Mouse (Mus musculus): ENCODE data around the gene Asz1.

The Asz1 gene

DNA sequence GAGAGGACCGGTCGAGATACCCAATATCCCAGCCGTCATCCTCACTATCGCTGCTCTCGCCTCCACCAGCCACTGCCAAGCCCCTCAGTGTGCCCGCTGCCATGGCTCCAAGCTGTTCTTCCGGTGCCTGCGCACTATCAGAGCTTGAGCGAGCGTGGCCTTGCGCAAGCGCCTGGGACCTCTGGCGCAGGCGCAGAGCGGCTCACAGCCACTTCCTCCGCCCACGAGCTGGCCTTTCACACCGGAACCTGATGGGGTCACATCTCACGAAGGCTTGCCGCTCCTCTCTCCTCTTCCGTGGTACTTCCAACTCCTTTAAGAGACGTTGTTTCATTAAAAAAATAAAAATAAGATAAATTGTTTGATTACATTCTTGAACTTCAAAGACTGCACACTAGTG is at the start of gene Asz1:
Gene Asz1, minus strand, starts transcription at position 128 of the 400 bp plus-strand sequence.
- in situ Hi-C loops (cut with MboI, MseI): no loop called here

DNA sequence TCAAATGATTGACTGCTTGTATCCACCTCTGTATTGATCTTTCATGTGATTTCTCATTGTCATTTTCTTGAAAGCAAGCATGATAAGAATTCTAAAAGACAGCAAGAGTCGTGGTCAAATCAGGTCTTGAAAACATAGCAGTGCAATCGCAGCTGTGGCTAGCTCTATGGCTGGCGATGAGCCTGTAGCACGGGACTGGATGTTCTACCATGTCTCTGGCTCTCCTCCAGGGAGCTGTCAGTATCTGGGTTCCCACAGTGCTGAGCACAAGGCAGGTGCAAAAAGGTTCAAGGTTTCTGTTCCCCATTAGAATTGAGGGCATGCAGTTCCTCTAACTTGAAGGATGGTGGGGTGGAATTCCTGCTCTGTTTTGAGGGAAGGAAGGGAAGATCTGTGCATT is 44.2 kb upstream of the Asz1 start:
- in situ Hi-C loops (cut with MboI, MseI): no loop called here

DNA sequence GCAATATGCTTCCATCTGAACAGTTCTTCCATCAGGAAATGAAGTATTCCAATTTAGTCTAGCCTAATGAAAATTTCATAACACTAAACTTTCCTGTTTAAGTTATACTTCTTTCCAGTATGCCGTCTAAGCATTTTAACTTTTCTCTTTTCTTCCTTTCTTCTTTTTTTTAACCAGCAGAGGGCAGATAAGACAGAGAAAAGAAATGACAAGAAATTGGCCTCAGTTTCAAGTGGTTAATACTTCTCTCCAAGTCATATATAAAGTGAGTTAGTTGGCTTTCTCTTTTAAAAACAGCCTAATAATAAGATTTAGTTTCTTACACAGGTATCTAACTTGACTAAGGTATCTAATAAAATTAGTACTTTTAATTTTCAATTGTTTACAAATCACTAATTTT is 26.4 kb upstream of the Asz1 start:
- in situ Hi-C loops (cut with MboI, MseI): no loop called here

DNA sequence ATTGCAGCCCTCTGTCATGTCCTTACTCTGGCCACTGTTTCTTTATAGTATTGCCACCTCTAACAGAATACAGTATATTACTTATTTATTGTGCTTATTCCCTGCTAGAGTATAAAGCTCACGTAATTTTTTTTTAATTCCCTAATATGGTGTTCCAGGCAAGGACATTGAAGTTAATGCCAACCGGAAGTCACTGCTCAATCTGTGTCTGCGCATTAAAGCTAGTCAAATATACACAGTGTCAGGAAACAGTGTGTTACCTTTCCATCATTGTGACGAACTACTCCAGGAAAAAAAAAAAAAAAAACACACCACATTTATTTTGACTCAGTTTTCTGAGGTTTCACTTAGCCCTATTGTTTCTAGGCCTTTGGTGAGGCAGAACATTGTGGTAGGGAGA is 19.2 kb upstream of the Asz1 start:
- in situ Hi-C loops (cut with MboI, MseI): no loop called here

DNA sequence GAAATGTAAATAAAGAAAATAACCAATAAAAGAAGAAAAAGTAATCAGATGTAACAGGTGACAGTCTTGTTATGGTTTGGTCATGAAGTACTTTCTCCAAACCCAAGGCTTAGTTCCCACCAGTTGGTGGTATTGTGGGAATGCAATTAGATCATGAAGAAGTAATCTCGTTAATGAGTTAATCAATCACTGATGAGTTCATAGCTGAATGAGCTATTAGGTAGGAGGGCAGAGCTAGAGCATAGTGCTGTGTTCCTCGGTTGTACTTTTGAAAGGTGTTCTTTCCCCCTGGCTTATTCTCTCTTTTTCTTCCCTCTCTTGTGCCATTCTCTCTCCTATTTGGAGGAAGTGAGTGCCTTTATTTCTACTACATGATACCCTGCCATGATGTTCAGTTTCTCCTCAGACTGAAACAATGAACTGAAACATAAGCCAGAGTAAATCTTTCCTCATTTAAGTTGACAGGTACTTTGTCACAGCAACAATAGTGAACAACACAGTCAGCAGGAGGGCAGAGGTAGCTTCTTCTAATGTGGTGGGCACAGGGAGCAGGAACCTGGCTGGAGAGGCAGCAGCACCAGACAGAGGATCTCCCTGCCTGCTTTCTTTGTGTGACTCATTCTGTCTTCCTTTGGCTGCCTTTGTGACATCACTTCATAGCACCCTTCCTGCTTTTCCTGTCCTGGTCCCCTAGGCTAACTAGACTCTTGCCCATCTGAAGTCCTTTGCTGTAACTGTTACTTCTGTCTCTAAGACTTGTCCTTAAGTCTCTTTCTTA is 18.5 kb upstream of the Asz1 start:
- in situ Hi-C loops (cut with MboI, MseI): no loop called here

DNA sequence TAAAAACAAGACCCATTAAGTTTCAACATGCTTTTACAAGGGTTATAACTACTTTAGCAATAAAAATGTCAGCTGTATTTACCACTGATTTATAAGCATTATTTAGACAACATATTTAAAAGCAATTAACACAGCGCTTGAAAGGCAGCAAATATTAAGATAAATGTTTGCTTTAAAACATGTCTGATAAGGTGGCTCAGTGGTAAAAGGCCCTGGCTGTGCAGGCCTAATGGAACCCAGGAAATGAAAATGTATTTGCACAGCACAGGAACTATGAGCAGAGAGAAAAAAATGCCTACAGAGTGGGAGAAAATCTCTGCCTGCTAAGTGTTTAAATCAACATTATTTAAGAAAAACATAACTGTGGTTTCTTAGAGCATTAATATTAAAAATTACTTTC is 12.0 kb downstream of the Asz1 start:
- in situ Hi-C loops (cut with MboI, MseI): no loop called here

DNA sequence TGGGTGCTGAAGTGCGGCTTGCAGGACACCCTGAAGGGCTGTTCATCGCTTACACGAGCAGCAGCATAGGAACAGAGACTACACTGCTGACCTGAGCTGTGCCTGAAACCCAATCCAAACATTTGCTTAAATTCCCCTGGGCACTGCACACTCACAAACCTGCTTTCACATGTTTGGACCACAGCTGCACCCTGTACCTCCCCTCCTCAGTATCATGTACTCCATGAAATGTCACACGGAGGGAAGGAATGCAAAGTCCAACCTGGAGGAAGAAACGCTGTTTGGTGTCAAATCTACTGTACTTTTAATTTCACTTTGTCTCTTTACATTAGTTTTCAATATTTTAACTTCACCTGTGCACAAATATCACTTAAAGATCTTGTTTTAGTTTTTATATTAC is 19.8 kb downstream of the Asz1 start:
- in situ Hi-C loops (cut with MboI, MseI): loop anchor here (10.0 kb wide), 1 partner anchor 286 kb away; no protein-coding TSS in a partner anchor

DNA sequence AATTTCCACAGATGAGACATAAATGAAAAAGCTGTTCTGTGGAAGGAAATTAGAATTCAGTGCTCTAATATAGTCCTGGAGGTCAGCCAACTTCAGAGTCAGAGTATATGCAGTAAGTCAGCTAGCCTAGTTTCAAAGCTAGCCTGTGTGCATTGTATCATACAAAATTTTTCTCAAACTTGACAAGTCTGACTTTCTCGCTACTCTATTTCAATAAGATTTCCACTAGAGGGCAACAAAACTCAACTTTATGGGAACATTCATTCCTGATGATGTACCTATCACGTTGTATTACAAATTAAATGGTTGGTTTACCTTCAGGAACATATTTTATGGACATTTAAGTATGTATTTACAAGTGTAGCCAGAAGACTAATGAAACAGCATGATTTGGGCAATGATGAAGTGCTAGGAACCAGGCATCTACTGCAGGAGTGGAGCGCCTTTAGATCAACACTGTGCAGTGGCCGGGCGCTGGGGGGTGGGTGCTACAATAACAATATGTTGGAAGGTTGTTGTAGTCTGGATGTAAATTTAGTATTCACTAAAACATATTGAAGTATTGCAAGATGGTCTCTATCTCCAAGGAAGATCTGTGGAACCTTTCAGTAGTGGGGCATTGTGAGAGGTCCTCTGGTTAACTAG is 21.6 kb downstream of the Asz1 start:
- in situ Hi-C loops (cut with MboI, MseI): loop anchor here (10.0 kb wide), 1 partner anchor 288 kb away; no protein-coding TSS in a partner anchor

DNA sequence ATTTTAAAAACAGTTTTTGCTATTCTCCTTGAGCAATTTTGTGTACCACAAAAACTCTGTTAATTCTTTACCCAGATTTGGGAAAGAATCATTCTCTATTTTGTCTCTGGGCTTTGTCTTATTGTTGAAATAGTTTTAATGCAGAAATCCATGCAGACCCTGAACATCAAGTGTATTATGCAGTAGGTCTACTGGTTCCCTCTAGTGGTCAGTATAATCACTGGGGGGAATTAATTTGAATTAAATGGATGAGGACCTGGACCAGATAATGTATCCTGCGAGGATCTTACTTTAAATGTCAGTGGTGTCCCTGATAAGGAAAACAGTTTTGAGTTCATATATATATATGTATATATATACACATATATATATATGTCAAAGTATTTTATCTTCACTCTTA is 30.2 kb downstream of the Asz1 start:
- in situ Hi-C loops (cut with MboI, MseI): no loop called here

DNA sequence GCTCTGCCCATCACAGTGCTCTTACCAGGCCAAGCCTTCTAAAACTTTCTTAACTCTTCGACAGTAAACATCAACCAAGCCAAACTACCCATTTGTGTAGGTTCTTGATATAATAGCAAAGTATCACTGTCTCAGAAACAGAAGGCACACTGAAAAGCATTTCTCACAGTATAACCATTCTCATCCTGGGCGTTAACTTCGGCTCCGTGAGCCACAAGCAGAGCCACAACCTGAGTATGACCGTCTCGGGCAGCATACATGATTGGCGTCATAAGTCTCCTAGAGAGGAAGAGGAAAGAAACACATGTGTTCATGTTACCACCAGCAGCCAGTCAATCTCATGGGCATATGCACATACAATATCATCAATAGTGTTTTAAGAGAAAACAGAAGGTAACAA is 31.9 kb downstream of the Asz1 start:
- in situ Hi-C loops (cut with MboI, MseI): no loop called here

DNA sequence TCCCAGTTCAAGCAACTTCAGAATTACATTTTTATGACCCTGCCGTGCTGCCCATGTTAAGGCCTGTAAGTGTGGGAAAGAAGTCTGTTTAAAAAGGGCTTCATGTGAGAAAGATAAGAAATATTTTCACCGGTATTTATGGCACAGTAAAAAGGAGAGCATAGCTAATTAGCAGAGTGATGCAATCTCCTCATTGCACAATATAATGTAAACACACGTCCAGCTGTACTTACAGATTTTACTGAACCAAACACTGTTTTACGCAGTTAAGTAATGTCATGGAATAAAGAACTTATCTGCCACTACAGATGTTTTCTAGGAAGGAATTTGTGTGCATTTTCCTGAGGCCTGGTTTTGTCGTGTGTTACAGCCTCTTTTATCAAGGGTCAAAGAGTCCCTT is 32.3 kb downstream of the Asz1 start:
- in situ Hi-C loops (cut with MboI, MseI): no loop called here

DNA sequence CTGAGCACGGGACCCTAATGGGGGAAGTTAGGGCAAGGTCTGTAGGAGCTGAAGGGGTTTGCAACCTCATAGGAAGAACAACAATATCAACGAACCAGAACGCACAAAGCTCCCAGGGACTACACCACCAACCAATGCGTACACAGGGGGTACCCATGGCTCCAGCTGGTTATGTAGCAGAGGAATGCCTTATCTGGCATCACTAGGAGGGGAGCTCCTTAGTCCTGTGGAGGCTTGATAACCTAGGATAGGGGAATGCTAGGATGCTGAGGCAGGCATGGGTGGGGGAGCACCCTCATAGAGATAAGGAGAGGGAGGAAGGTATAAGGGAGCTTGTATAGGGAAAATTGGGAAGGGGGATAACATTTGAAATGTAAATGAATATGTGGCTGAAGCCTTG is 51.0 kb downstream of the Asz1 start:
- in situ Hi-C loops (cut with MboI, MseI): no loop called here

DNA sequence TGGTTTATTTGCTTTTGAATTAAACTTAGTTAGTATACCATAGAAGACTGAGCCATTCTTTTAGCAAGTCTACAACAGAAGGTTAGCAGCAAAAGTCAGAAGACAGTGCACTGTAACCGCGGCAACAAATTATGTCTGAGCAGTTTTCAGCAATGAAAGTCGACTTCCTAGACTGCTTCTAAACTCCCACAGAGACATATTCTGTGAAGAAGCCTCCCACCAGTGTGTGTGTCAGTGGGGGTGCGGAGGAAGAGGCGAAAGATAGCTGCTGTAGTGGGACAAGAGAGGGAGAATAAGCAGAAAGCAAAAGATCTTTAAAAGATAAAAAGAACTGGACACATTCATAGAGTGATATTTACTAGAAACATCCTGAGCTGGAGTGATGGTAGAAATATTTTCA is 57.2 kb downstream of the Asz1 start:
- in situ Hi-C loops (cut with MboI, MseI): no loop called here

DNA sequence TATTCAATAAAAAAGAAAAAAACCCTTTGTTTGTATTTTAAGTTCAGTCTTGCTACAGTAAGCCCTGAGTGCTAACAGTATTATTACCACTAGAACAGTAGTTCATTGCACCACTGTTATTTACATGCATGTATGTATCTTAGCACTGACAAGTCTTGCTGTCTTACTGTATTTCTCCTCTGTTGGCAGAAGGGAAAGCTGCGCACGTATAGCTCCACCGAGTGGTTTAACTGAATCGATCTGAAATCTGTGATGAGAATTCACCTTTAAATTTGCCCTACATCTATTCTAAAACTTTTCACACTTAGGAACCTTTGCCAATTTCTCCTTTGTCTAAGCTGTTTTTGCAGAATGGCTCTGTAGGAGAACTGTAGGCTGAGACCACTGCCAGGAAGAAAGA is 64.6 kb downstream of the Asz1 start:
- in situ Hi-C loops (cut with MboI, MseI): no loop called here

DNA sequence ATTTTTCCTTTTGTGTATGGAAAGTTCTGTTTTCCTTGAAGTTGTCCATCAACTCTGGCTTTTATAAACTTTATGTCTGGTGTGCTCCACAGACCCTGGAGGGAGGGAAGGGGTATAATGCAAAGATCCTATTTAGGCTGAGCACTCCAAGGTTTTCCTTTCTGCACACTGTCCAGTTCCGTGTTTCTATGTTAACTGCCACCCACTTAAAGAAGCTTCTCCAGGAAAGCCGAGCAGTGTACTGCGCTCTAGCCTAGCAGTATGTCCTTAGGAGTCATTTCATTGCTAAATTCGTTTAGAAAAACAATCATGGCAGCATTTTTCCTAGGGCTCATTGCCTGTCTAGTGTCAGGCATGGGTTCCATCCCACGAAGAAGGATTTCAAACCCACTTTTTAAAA is 65.7 kb downstream of the Asz1 start:
- in situ Hi-C loops (cut with MboI, MseI): no loop called here

DNA sequence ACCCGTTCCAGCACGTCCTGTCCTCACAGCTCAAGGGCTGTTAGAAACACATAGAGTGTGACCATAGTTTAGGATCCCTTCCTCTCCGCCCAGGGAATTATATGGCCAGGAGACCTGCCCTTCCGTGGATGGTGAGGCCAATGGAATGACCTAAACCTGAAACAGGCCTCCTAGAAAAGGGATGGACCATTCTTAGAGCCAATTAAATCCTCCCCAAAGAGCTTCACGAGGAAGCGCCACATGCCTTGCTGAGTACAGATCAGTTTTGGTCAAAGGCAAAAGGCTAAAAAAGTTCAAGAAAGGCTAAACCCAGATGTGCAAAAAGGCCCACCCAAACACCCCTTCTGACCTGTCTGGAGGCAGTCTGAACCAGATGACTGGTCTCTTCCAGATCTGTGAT is 76.6 kb downstream of the Asz1 start:
- in situ Hi-C loops (cut with MboI, MseI): no loop called here

DNA sequence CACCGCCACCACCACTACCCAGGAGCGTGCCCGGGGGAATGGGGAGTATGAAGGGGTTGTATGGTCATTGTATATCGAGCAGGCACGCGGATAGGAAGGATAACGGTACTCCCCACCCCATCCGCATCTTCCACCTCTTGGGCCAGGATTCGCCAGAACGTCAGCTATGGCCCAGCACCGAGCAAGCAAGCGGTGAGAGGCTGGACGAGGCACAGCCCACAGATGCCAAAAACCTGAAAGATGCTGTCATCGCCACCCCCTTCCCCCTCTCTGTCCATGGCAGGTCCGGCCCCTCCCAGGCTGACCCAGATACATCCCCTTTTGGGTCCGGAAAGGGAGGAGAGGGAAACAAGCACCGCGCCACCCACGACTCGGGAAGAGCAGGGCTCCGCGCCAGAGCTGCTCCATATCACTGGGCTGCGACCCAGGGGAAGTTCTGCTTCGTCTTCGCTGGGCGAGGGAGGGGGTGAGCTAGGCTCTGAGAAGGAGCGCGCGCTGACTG is 77.3 kb downstream of the Asz1 start:
- in situ Hi-C loops (cut with MboI, MseI): no loop called here

DNA sequence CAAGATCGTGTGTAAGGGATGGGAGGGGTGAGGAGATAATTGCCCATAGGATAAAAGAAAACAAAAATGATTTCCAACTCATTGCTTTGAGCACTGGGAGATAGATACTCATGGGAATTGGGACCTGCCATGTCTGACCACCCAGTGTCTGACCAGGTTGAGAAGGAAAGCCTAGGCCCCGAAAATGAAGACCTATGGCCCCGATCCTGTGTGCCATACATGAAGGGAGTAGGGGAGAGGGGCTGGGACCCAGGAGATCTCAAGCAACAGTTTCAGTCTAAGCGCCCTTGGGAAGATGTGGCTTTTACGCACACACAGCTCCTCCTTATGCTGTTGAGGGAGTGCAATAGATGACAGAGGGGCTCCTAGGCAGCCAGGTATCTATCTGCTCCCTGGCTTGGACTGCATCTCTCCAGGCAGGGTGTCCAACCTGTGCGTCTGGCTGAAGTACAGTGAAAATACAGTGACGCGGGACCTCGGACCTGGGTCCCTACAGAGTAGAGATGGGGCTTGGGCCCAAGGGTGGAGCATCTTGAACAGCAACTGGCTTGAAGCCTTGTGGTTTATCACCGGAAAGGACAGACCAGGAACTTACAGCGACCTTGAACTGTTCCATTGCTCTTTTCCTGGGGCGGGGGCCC is 77.9 kb downstream of the Asz1 start:
- in situ Hi-C loops (cut with MboI, MseI): no loop called here

DNA sequence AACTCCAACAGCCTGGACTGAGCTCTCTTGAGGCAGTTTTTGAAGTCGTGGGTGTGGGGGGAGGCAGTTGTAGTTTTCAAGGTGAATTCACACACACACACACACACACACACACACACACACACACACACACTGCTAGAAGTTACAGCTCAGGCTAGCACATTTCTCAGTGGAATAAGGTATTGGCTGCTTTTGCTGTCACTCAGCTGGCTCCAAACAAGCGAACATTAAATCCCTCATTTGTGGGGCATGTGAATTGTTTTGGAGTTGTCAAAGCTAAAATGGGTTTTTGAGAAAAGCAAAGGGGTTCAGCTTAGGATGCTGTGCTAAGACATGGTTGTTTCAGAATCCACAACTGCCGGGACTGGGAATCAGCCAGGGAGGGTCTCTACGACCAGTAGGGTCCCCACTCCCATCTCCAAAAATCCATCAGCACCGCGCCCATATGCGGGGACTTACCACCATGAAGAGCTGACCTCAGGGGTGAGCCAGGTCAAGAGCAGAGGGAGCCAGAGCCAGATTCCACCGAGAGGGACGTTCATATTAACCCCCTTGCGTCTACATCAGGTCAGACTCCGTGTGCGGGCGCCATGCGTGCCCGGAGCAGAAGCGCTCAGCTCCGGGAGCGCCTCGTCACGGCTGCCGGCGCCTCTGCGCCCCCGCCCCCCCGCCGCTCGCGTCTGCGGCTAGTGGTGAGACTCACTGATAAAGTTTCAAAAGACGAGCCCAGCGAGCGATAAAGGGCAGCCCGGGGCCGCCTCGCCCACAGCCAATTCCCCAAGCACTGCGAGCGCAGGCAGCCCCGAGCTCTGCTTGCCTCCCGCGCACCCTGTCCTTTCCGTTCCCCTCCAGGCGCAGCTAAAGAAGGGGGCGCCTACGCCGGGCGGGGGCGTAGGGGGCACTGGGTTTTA is 78.9 kb downstream of the Asz1 start, which contains the start of gene Wnt2:
Gene Wnt2, minus strand, starts transcription at position 840 of the 911 bp plus-strand sequence.
- in situ Hi-C loops (cut with MboI, MseI): no loop called here

DNA sequence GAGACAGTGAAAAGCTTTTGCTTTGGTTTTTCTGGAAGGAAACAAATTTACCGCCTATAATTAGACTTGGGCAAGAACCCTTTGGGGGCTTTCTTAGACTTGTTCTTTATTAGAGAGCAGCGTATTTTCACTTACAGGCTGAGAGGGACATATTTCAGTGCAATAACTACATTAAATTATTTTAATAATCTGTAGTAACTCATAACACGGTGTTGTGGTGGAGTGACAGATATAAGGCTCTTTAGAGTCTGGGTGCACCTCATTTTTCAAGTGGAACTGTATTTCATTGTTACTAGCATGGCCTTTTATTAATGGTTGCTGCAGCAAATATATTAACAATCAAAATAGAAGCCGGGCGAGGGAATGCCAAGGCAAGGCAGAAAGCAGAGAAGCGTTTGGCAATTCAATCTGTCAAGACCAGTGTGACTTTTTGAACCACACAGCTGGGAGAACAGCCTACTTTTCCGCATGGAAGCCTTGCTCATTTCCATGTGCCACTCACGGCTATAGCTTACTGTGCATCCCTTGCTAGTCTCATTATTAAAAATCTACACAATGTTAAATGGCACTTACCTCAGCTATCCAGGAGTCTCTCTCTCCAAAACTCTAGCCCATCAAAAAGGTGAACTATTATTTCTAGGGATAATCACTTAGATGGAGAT is 84.6 kb downstream of the Asz1 start:
- in situ Hi-C loops (cut with MboI, MseI): no loop called here

DNA sequence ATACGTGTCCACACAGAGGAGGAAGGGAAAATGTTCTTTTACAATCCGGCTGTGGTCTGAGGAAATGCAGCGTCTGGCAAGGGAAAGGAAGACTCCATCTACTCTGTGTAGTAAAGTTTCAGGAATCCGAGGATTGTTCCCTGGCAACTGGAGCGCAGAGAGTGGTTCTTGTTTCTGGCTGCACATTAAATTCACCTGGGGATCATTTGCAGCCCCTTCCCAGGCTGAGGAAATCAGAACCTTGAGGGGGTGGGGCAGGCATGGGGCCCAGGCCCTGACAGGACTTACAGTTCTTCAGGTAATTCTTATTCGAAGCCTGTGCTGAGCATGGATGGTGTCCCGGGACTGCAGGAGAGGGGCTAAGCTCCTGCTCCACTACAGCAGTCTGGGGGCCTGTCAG is 95.5 kb downstream of the Asz1 start:
- in situ Hi-C loops (cut with MboI, MseI): no loop called here
